Mouse (Mus musculus): ENCODE data around the gene Mydgf.

The Mydgf gene

GRCm38 (mm10) chr17:56141702-56142605 lies 41.8 kb downstream of the Mydgf start:
- peak; percentile 77 to 81 for DNase-seq

DNA sequence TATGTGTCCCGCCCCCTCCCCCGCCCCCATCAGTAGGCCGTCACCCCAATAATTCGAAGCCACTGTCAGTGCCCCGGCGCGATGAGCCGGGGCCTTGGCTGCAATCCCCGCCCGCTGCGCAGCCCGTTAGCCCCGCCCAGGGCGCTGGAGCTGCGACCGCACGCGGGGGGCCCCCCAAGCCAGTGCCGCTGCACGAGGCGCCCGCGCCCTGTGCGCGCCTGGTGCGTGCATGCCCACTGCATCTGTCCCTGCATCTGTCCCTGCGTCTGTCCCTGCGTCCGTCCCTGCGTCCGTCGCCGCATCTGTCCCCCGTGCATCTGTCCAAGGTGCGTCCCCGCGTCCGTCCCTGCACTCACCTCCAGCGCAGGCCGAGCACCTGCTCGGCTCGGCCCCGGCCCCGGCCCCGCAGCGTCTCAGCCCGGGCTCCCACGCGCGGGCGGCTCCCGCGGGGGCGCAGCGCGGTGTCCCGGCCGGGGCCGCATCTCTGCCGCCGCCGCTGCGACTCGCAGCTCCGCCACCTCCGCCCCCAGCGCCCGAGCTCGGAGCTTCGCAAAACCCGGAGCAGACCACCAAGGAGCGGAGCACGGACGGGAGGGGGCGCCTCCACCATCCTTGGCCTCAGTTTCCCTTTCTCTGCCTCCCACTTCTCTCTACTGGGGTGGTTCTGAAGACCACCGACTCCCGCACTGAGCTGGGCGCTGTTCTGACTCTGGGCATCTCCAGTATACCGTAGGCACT lies 43.7 kb downstream of the Mydgf start, which contains the start of gene Sema6b:
TSS of gene Sema6b (minus strand) at position 486 of the 738 bp plus-strand sequence.
- peak in 1 of 2 experiments; percentile 80 for DNase-seq

GRCm38 (mm10) chr17:56139355-56139754 lies 44.4 kb downstream of the Mydgf start:
- DNase-seq, result peak; percentile 48 to 59

DNA sequence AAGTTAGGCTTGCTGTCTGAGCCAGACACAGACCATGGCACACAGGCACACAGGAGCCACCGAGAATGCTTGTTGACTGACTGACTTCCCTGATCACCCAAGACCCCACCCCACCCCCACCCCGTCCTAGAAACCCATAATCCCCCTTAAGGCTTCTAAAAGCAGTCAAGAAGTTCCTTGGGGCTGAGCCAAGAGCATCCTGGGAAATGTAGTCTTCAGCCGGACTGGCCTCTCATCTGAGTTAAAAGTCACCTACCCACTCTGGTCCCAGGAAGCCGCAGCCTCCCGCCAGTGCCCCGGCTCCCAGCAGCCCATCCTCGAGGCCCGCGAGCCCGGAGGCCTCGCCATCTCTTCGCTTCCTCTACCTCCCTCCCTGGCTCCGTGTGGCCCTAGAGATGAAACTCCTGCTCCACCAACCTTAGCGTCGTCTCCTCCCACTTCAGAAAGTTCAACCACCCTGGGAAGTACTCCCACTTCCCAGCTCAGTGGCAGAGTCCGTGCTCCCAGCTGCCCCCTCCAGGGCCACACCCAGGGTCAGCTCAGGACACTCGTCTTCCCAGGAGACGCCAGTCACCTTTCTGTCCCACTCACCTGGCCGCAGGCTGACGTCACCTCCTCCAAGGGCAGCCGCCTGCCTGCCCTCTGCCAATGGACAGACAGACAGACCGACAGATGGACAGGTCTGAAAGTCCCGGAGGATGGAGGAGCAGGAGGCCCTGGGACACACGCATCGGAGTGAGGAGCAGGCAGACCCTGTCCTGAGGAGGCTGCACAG lies 45.7 kb downstream of the Mydgf start:
- peak in 1 of 2 experiments; percentile 31 for DNase-seq

- DNase-seq, result no peak
These were observed 47.2 kb downstream of the Mydgf start for GRCm38 (mm10) chr17:56136558-56136957.

DNA sequence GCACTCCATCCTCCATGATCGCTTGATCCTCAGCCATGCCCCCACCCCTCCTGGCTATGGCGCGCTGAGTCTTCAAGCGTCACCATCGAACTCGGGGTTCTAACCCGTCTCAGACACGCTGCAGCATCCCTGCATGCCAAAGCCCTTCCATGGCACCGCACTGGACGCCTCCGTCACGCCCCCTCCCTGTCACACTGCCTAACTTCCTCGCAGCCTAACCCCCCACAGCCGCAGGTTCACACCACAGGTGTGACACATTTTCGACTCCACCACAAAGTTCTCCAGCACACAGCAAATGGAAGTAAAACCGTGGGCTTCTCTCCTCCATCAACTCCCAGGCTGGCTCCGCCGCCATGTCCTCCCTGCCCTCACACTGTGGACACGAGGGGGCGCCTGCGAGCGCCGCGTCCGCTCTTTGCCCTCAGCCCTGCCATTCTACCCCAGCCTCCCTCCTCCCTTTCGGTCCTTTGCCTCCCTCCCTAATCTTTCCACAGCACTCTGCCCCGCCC lies 49.2 kb downstream of the Mydgf start:
- DNase-seq, result peak in 1 of 2 experiments; percentile 56

GRCm38 (mm10) chr17:56133457-56134363 lies 50.0 kb downstream of the Mydgf start:
- peak in 1 of 2 experiments; percentile 19 for DNase-seq

DNA sequence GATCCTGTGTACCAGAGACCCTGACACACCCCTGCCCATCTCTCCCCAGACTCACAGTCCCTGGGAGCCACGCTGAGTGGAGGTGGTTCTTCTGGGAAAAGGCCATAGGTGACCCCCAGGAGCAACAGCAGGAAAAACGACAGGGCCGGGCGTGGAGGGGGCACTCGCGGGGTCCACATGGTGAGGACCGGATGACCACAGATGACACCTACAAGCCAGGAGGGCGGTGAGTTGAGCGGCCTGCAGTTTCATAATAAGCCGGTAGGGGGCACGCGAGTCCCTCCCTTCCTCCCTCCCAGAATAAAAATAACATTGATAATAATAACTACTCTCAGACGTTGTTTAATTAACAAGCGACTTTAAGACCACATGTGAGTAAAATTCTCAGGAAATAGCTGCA lies 51.1 kb downstream of the Mydgf start:
- DNase-seq, result peak in 1 of 2 experiments; percentile 60

DNA sequence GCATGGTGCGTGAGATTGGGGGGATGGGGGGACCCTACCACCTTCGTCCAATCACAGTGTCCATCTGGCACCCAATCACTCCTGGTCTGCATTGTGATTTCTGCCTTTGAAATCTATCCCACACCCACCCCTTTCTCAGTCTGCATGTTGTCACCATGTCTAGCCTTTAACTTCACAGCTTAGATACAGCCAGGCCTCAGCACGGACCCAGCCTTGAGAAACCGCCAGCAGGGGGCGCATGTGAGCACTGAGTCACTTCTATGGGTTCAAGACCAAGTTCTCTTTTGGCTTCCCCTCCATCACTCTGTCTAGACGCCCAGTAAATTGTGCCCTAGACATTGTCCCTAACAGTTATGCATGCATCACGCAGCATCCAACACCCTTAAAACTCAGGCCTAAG lies 51.9 kb downstream of the Mydgf start:
- DNase-seq, result peak; percentile 6 to 62

DNA sequence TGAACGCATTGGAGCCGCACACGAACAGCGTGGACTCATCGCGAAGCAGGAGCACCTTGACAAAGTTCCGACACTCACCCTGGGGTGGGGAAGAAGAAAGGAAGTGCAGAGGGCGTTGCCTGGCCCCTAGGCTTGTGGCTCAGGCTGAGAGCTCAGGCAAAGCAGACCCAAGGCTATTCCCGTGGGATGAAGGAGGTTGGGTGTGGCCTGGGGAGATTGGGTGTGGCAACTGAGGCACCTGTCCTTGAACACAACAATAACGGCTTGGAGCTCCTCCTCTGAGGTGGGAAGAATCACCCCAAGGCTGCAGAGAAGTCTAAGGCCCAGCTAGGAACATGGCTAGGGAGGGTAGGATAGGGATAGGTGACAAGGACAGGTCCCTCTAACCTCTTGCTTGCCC lies 52.6 kb downstream of the Mydgf start:
- DNase-seq, result peak in 1 of 2 experiments; percentile 4

GRCm38 (mm10) chr17:56128246-56128645 lies 55.5 kb downstream of the Mydgf start:
- DNase-seq, result peak; percentile 43 to 50

GRCm38 (mm10) chr17:56126175-56126574 lies 57.5 kb downstream of the Mydgf start:
- no peak for DNase-seq

All from cerebellum, adult 18-20 months (tissue).